Mouse (Mus musculus) embryonic facial prominence, embryonic 12.5 days (tissue): Measurements from ENCODE around the gene Adamtsl1. TPM values are rescaled to one million over a fixed set of nuclear protein-coding genes. Genes with fewer than 3 reads are reported as not detected.

Experiments
- ATAC-seq: fragments of 200-750 bp; cut with Nextera tagmentation; 2 replicates; pipeline ENCODE4 v1.8.0; 2017; ENCODE audit not compliant: insufficient number of reproducible peaks, insufficient read depth, low FRiP score, low TSS enrichment
- H3K27ac ChIP-seq: fragments of 300-500 bp; sonication (generic); 2 replicates; pipeline ENCODE4 v1.5.1; 2016; ENCODE audit warnings: mild to moderate bottlenecking
- H3K27me3 ChIP-seq: fragments of 300-500 bp; sonication (generic); 2 replicates; pipeline ENCODE4 v1.6.1; 2016; ENCODE audit warnings: mild to moderate bottlenecking, moderate library complexity
- H3K36me3 ChIP-seq: fragments of 300-500 bp; sonication (generic); 2 replicates; pipeline ENCODE4 v1.6.1; 2016; ENCODE audit warnings: mild to moderate bottlenecking
- H3K4me1 ChIP-seq: fragments of 300-500 bp; sonication (generic); 2 replicates; pipeline ENCODE4 v1.6.1; 2016
- H3K4me2 ChIP-seq: fragments of 300-500 bp; sonication (generic); replicated peaks from 2 replicates; pipeline ENCODE4 v1.6.1; 2016; ENCODE audit warnings: mild to moderate bottlenecking, moderate library complexity
- H3K4me3 ChIP-seq: fragments of 300-500 bp; sonication (generic); 2 replicates; pipeline ENCODE4 v1.5.1; 2016; ENCODE audit warnings: mild to moderate bottlenecking
- H3K9ac ChIP-seq: fragments of 300-500 bp; sonication (generic); 2 replicates; pipeline ENCODE4 v1.6.1; 2016; ENCODE audit warnings: mild to moderate bottlenecking, moderate library complexity
- H3K9me3 ChIP-seq: fragments of 300-500 bp; sonication (generic); 2 replicates; pipeline ENCODE4 v1.6.1; 2016; ENCODE audit warnings: mild to moderate bottlenecking, moderate library complexity
- WGBS: fragments of 180-500 bp; shearing (Covaris S2); methylation state at CpG from one replicate; pipeline ENCODE4 v1.1.7; 2016; 5-methylcytosine and 5-hydroxymethylcytosine counted together
- polyA plus RNA-seq: library from polyadenylated mRNA; unstranded; fragments of >200 nt; fragmentation: Nextera tagmentation; extraction: Ambion mirVana; gene quantifications from 2 replicates; pipeline ENCODE4 v1.2.1, GENCODE M21; 2016

The Adamtsl1 gene
- polyA plus RNA-seq, 1 experiment from 2014 or later, result 38.3 TPM

DNA sequence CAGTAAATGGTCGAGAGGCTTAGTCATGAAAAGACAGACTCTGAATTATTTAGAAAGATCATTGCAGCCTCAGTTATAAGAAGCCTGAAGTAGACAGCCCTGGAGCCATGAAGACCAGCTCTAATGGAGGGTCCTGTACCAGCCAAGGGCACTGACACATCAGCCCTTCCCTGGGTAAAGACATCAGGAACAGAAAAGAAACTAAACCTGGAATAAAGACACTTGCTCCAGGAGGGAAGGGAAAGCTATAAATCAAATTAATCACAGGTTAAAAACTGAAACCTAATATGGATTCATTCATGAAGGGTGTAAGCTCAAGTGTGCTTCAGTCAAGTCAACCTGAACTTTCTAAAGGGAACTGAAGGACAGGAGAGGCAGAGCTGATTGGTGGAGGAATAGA is 645.4 kb downstream of the Adamtsl1 start:
- no peak overlapping the region for H3K27ac ChIP-seq
- no peaks in the 10 kb centered on the region for H3K27me3 ChIP-seq
- H3K9me3 ChIP-seq, result no peaks in the 10 kb centered on the region
- WGBS, result 71% methylated on average over 1 of the region's 1 CpGs
- no peak overlapping the region for H3K9ac ChIP-seq
- no peak overlapping the region for H3K4me2 ChIP-seq
- no peak overlapping the region for H3K4me3 ChIP-seq
- no peak for ATAC-seq
- no peaks in the 10 kb centered on the region for H3K36me3 ChIP-seq
- H3K4me1 ChIP-seq, result no peaks in the 10 kb centered on the region

DNA sequence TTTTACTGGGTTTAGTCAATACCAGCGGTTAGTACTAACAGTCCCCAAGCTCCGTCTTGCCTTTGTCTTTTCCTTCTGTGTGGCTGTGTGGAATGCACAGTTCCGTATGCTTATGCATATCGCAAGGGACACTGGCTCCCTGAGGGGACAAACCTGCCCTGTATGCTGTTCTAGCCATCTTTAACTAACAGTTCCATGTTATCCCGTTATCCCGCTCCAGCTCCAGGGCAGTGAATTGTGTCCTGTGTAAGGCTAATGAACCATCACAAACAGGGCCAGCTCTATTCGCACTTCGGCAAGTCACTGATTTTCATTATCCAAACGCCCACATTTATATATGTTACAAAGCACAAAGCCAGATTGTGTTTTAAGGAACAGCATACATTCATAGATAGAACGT is 656.8 kb downstream of the Adamtsl1 start:
- ATAC-seq, result no peak
- Histone ChIP-seq H3K4me3 (no peak overlapping the region), H3K9me3 (no peaks in the 10 kb centered on the region), H3K36me3 (no peaks in the 10 kb centered on the region), H3K4me1 (no peaks in the 10 kb centered on the region), H3K27me3 (no peaks in the 10 kb centered on the region), H3K27ac (no peak overlapping the region), H3K4me2 (no peak overlapping the region), H3K9ac (no peak overlapping the region)
- 78% methylated on average over 10 of the region's 10 CpGs for WGBS

DNA sequence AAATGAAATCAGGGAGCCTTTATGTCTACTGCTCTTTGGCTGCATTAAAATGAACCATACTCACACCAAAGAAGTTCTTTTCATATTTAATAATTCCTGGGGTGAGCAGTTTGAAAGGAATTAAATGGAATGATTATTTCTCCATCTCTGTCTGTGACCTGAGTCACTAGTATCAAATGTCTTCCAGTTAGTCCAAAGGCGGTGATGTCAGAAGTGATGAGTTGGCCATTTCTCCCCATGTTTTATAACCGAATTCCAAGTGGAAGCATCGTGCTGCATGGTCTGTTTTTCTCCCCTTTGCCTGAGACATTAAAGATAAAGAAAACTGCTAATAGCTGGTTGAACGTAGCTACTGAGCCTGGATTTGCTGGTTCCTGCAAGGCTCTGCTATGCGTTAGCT is 657.5 kb downstream of the Adamtsl1 start:
- Histone ChIP-seq H3K36me3 (no peaks in the 10 kb centered on the region), H3K9ac (no peak overlapping the region), H3K27me3 (no peaks in the 10 kb centered on the region), H3K4me2 (no peak overlapping the region), H3K9me3 (no peaks in the 10 kb centered on the region), H3K4me3 (no peak overlapping the region), H3K4me1 (no peaks in the 10 kb centered on the region), H3K27ac (no peak overlapping the region)
- 69% methylated on average over 5 of the region's 5 CpGs for WGBS
- ATAC-seq, result no peak

DNA sequence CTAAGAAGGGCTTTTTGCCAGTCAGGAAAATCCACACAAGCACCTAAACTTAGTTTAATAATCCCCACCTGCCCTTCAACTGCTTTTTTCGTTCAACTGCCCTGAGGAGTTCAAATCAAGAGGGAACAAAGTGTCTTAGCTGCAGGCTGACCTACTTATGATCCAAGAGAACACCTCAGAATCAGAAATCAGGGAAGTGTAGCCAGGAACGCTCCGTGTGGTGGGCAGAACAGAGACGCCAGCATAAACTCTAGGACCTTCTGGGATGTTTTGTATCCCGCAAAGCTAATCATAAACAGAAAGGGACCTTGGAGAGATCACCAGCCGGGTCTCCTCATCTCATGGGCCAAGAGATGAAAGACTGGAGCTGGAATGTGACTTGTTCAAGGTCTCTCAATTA is 663.5 kb downstream of the Adamtsl1 start:
- Histone ChIP-seq H3K36me3 (no peaks in the 10 kb centered on the region), H3K9me3 (no peaks in the 10 kb centered on the region), H3K4me3 (no peak overlapping the region), H3K9ac (no peak overlapping the region), H3K4me2 (no peak overlapping the region), H3K27me3 (no peaks in the 10 kb centered on the region), H3K4me1 (no peaks in the 10 kb centered on the region), H3K27ac (no peak overlapping the region)
- ATAC-seq, result no peak
- WGBS, result 77% methylated on average over 6 of the region's 6 CpGs

DNA sequence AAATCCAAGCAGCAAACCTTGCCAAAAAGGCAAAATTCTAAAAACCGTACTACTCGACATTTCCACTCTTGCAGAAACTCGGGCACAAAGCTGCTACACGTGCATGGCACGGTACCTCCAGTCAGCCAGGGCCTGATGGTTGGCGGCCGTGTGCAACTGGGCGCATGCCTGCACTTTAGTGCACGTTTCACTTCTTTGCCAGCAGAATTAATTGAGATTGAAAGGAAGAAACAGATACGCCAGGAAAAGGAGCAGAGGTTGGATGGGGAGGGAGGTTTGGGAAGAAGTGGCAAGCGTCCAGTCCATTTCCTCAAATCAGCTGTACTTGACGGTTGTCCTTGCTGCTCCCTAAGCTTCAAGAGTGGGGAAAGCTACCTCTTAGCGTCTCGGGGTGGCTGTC is 664.1 kb downstream of the Adamtsl1 start:
- Histone ChIP-seq H3K4me3 (no peak overlapping the region), H3K9me3 (no peaks in the 10 kb centered on the region), H3K27ac (no peak overlapping the region), H3K4me1 (no peaks in the 10 kb centered on the region), H3K9ac (no peak overlapping the region), H3K4me2 (no peak overlapping the region), H3K36me3 (no peaks in the 10 kb centered on the region), H3K27me3 (no peaks in the 10 kb centered on the region)
- 83% methylated on average over 14 of the region's 14 CpGs for WGBS
- no peak for ATAC-seq

DNA sequence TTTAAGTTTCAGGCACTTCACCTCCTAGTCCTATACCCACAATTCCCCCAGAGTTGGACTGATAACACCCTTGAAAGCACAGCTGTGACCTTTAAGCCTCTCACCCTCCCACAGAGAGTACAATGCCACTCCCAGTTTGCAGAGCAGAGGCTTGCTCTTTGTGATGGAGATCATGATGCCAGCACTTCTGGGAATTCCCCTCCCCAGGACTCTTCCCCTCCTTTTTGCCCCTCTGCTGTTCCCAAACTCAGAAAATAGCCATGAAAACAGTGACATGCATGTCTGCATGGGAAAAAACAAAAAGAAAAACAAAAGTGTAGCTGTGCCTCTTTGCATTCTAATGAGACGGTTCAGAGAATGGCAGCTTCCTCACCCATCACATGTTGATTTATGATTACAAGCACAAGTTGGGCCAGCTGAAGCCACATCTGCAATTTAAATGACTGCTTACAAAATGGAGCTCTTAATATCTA is 669.8 kb downstream of the Adamtsl1 start:
- Histone ChIP-seq H3K4me2 (no peak overlapping the region), H3K4me3 (no peak overlapping the region), H3K4me1 (no peaks in the 10 kb centered on the region), H3K9me3 (no peaks in the 10 kb centered on the region), H3K27ac (no peak overlapping the region), H3K9ac (no peak overlapping the region), H3K36me3 (no peaks in the 10 kb centered on the region), H3K27me3 (no peaks in the 10 kb centered on the region)
- WGBS, result 46% methylated on average over 1 of the region's 1 CpGs
- ATAC-seq, result no peak

DNA sequence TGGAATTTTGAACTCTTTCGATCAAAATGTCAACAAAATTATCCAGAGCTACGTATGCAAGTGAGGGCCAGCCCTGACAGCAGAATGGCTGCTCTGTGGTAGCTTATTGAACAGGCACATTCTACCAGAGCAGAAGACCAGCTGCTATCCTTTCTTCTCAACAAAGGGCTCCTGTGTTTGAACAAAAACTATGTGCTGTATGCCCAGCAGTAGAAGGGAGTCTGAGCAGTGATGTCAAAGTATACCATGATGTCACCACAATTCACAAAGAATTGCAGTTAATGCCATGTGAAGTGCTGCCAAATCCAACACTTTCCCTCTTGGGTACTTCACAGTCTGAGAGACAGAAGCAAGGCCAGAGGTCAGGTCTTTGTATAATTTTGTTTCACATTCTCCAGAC is 675.9 kb downstream of the Adamtsl1 start:
- no peak for ATAC-seq
- 55% methylated on average over 2 of the region's 2 CpGs for WGBS

DNA sequence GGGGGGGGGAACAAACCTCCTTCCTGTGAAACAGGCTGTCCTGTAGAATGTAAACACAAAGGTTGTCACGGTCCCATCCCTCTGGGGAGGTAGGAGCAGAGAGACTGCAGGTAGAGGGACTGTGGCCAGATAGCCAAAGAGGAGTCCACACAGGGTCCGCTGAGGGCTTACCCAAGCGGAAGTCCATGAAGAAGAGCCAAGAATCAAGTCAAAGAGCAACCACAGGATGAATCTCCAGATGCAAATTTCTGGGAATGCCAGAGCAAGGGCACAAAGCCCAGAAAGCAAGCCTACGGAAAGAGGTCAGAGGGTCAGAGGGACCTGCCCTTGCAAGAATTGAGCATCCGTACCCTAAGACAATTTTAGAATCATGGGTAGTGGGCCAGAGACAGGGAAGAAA is 677.2 kb downstream of the Adamtsl1 start:
- ATAC-seq, result no peak
- no peak overlapping the region for H3K27ac ChIP-seq
- no peak overlapping the region for H3K4me2 ChIP-seq
- H3K9ac ChIP-seq, result no peak overlapping the region
- H3K9me3 ChIP-seq, result no peaks in the 10 kb centered on the region
- H3K36me3 ChIP-seq, result no peaks in the 10 kb centered on the region
- H3K4me1 ChIP-seq, result no peaks in the 10 kb centered on the region
- no peak overlapping the region for H3K4me3 ChIP-seq
- WGBS, result 79% methylated on average over 5 of the region's 5 CpGs
- no peaks in the 10 kb centered on the region for H3K27me3 ChIP-seq

More for the DNA sequence above, 675.9 kb downstream of the Adamtsl1 start:
- Histone ChIP-seq H3K9me3 (no peaks in the 10 kb centered on the region), H3K36me3 (no peaks in the 10 kb centered on the region), H3K4me1 (no peaks in the 10 kb centered on the region), H3K9ac (no peak overlapping the region), H3K4me2 (no peak overlapping the region), H3K4me3 (no peak overlapping the region), H3K27ac (no peak overlapping the region), H3K27me3 (no peaks in the 10 kb centered on the region)

DNA sequence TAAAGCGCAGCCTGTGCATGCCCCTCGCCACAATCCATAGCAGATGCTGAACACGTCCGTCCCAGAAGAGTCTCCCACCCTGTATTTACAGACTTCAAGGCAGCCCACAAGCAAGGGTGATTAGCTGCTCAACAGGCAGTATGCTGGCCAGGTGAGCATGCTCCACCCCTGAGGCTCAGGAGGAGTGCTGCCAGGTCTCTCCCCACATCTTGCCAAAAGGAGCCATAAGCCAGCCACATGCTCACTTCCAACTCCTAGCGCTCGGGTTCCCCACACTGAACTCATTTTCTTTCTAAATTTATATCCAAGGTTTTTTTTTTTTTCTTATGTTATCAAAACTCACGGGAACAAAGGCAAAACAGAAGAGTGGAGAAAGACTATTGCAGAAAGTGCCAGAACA is 687.8 kb downstream of the Adamtsl1 start:
- no peaks in the 10 kb centered on the region for H3K9me3 ChIP-seq
- H3K9ac ChIP-seq, result no peak overlapping the region
- no peak overlapping the region for H3K27ac ChIP-seq
- no peaks in the 10 kb centered on the region for H3K36me3 ChIP-seq
- H3K4me3 ChIP-seq, result no peak overlapping the region
- H3K27me3 ChIP-seq, result no peaks in the 10 kb centered on the region
- no peaks in the 10 kb centered on the region for H3K4me1 ChIP-seq
- H3K4me2 ChIP-seq, result no peak overlapping the region
- 64% methylated on average over 7 of the region's 7 CpGs for WGBS
- no peak for ATAC-seq

DNA sequence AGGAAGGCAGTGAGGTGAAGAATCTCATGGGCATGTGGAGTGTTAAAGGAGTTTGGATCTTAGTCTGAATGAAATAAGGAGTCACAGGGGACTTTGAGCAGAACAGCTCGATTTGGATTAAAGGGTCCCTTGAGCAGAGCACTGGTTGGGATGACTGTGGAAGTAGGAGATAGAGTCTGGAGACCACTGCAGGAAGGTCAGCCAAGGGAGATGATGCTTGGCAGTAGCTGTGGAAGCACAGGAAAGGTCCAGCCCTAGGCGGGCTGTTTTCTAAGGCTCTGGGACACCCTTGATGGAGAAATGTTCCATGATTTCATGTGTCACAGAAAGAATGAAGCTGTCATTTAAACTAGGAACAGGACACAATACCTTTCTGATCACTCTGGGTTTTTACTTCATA is 689.3 kb downstream of the Adamtsl1 start:
- Histone ChIP-seq H3K9ac (no peak overlapping the region), H3K36me3 (no peaks in the 10 kb centered on the region), H3K4me1 (no peaks in the 10 kb centered on the region), H3K4me2 (no peak overlapping the region), H3K27me3 (no peaks in the 10 kb centered on the region), H3K27ac (no peak overlapping the region), H3K9me3 (no peaks in the 10 kb centered on the region), H3K4me3 (no peak overlapping the region)
- no peak for ATAC-seq
- WGBS, result 84% methylated on average over 2 of the region's 2 CpGs

DNA sequence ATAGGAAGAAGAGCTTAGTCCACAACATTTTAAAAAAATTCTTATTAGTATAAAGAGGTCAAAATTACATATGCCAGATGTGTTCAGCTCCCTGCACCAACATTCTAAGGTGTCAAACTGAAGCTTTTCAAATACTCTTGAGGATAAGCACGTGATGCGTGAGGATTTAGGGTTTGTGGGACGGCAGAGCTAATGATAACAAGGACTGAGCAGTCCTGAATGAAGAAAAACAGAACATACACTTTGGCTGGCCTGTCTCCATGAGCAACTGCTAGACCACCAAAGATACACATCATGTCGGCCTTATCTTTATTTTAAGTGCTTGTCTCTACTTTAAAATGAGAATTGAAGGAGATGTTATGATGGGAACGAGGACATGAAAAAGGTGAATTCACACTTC is 710.9 kb downstream of the Adamtsl1 start:
- no peak overlapping the region for H3K9ac ChIP-seq
- H3K4me2 ChIP-seq, result no peak overlapping the region
- no peak for ATAC-seq
- no peak overlapping the region for H3K4me3 ChIP-seq
- H3K27ac ChIP-seq, result no peak overlapping the region
- H3K4me1 ChIP-seq, result no peaks in the 10 kb centered on the region
- peaks cover 6% of the 10 kb centered on the region; the same call in 1 of the 2 replicates for H3K36me3 ChIP-seq
- 69% methylated on average over 5 of the region's 5 CpGs for WGBS
- H3K27me3 ChIP-seq, result no peaks in the 10 kb centered on the region
- no peaks in the 10 kb centered on the region for H3K9me3 ChIP-seq

DNA sequence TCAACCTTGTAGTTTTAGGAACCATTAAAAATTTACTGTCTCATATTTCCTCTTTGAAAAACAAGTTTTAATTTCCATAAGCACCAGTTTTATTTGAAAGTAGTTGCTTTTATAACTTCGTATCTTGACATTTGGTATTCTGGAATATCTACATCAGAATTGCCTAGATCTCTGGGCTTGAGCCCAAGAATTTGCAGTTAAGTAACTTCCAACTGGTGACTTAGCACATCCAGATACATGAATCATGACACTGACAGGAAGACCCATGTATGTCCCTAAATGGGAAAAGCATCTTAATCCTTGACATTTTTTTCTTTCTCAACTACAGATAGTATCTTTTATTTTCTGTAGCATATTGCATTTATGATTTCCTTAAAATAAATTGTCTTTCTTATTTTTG is 713.1 kb downstream of the Adamtsl1 start:
- H3K4me1 ChIP-seq, result no peaks in the 10 kb centered on the region
- H3K4me2 ChIP-seq, result no peak overlapping the region
- no peaks in the 10 kb centered on the region for H3K9me3 ChIP-seq
- H3K4me3 ChIP-seq, result no peak overlapping the region
- WGBS, result 87% methylated on average over 1 of the region's 1 CpGs
- H3K36me3 ChIP-seq, result peaks cover 6% of the 10 kb centered on the region; the same call in 1 of the 2 replicates
- no peak overlapping the region for H3K9ac ChIP-seq
- H3K27ac ChIP-seq, result no peak overlapping the region
- no peak for ATAC-seq
- H3K27me3 ChIP-seq, result no peaks in the 10 kb centered on the region

DNA sequence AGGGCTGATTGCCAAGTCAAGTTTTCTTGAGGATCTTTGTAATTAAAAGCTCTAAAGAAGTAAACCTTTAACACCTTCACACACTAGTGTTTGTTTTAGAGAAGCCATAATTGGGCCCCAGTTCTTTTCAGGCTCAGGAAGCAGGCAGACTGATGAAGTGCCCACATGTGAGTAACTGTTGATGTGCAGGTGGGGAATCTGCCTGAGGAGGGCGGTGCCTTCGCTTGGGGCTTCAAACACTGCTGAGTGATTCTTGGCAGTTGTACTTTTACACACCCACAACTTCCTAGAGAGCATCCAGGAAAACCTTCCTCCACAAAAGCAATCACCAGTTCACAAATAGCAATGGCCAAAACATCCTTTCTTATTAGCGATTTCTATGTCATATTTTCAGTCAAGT is 719.2 kb downstream of the Adamtsl1 start:
- Histone ChIP-seq H3K4me2 (no peak overlapping the region), H3K4me1 (no peaks in the 10 kb centered on the region), H3K36me3 (no peaks in the 10 kb centered on the region), H3K4me3 (no peak overlapping the region), H3K9me3 (no peaks in the 10 kb centered on the region), H3K27ac (no peak overlapping the region), H3K27me3 (no peaks in the 10 kb centered on the region), H3K9ac (no peak overlapping the region)
- no peak for ATAC-seq
- 80% methylated on average over 3 of the region's 3 CpGs for WGBS
